Mouse (Mus musculus) embryonic stem cell, embryonic (primary cell): ENCODE measurements around the gene Kcna6.

ENCODE experiments used
- CTCF ChIA-PET, 4 experiments: fragments of 300-600 bp in 2 of 4; fragments of 350-600 bp in 2 of 4; sonication (Branson Sonifier 250); formaldehyde crosslinking; loops; one replicate each; lab custom pipeline; 2022; ENCODE audit warnings: inconsistent platforms in 2 of 4; lab: Charles Lee
- POLR2A ChIA-PET, 4 experiments: fragments of 300-600 bp in 2 of 4; fragments of 350-600 bp in 2 of 4; sonication (Branson Sonifier 250); formaldehyde crosslinking; loops; one replicate each; lab custom pipeline; 2022; ENCODE audit warnings: antibody characterized with exemption in 4 of 4, inconsistent platforms in 1 of 4; lab: Charles Lee

Gene Kcna6

GRCm38 (mm10) chr6:126752520-126752919 is 12.0 kb upstream of the Kcna6 start:
- POLR2A ChIA-PET = interaction anchor here in 1 of 4 experiments (0.6 to 1.8 kb wide), 4 partner anchors 12 to 38 kb away, joined by 3 to 5 read pairs (median 3); no protein-coding TSS in a partner anchor
- CTCF ChIA-PET = no interaction called here

GRCm38 (mm10) chr6:126745888-126746287 is 5.4 kb upstream of the Kcna6 start:
- POLR2A ChIA-PET = interaction anchor here in 1 of 4 experiments (0.7 to 1.1 kb wide), 2 partner anchors 33 to 211 kb away, joined by 3 read pairs; no protein-coding TSS in a partner anchor
- CTCF ChIA-PET = no interaction called here

GRCm38 (mm10) chr6:126742610-126743009 is 2.1 kb upstream of the Kcna6 start:
- POLR2A ChIA-PET = no interaction called here

GRCm38 (mm10) chr6:126739326-126740210 is 906 bp downstream of the Kcna6 start:
- CTCF ChIA-PET = interaction anchor here in 3 of 4 experiments (0.6 to 1.2 kb wide), 6 partner anchors 22 to 199 kb away, joined by 3 read pairs; partner anchors contain the start of gene Rad51ap1 (in 1 of the 3)
- POLR2A ChIA-PET = interaction anchor here in 2 of 4 experiments (1.0 to 1.8 kb wide), 5 partner anchors 9 to 30 kb away, joined by 3 to 5 read pairs (median 4); no protein-coding TSS in a partner anchor

More at GRCm38 (mm10) chr6:126742610-126743009, 2.1 kb upstream of the Kcna6 start:
- CTCF ChIA-PET = interaction anchor here in 1 of 4 experiments (0.6 kb wide), 1 partner anchor 197 kb away, joined by 3 read pairs; the partner anchor contains the start of gene Rad51ap1

- CTCF ChIA-PET = interaction anchor here in 1 of 4 experiments (0.6 kb wide), 1 partner anchor 68 kb away, joined by 3 read pairs; no protein-coding TSS in a partner anchor
- POLR2A ChIA-PET = no interaction called here
Observed at GRCm38 (mm10) chr6:126736996-126737395, 3.5 kb downstream of the Kcna6 start.

- ChIA-PET CTCF (no interaction called here), POLR2A (no interaction called here)
Observed at GRCm38 (mm10) chr6:126735806-126736205, 4.7 kb downstream of the Kcna6 start.

GRCm38 (mm10) chr6:126732645-126733044 is 7.8 kb downstream of the Kcna6 start:
- ChIA-PET CTCF (no interaction called here), POLR2A (no interaction called here)

GRCm38 (mm10) chr6:126728803-126729202 is 11.7 kb downstream of the Kcna6 start:
- ChIA-PET POLR2A (interaction anchor here in 1 of 4 experiments (1.1 kb wide), 1 partner anchor 11 kb away, joined by 3 read pairs; the partner anchor contains the start of gene Kcna6), CTCF (interaction anchor here in 1 of 4 experiments (0.6 kb wide), 1 partner anchor 27 kb away, joined by 3 read pairs; no protein-coding TSS in a partner anchor)

GRCm38 (mm10) chr6:126718423-126719087 is 21.9 kb downstream of the Kcna6 start:
- ChIA-PET POLR2A (interaction anchor here in 2 of 4 experiments (0.6 to 0.7 kb wide), 2 partner anchors 66 to 99 kb away, joined by 3 to 6 read pairs; no protein-coding TSS in a partner anchor), CTCF (interaction anchor here in 1 of 4 experiments (1.5 kb wide), 1 partner anchor 14 kb away, joined by 4 read pairs; no protein-coding TSS in a partner anchor)

- POLR2A ChIA-PET = no interaction called here
- CTCF ChIA-PET = no interaction called here
Observed at GRCm38 (mm10) chr6:126712531-126712930, 27.9 kb downstream of the Kcna6 start.

- ChIA-PET POLR2A (interaction anchor here in 1 of 4 experiments (1.2 kb wide), 1 partner anchor 142 kb away, joined by 3 read pairs; no protein-coding TSS in a partner anchor), CTCF (interaction anchor here in 3 of 4 experiments (0.5 to 6.3 kb wide), 5 partner anchors 89 to 207 kb away, joined by 3 to 49 read pairs (median 25); no protein-coding TSS in a partner anchor)
Observed at GRCm38 (mm10) chr6:126705936-126706335, 34.5 kb downstream of the Kcna6 start.

GRCm38 (mm10) chr6:126704430-126704829 is 36.0 kb downstream of the Kcna6 start:
- ChIA-PET CTCF (interaction anchor here (0.5 to 6.3 kb wide), 46 partner anchors 10 to 1138 kb away, joined by 3 to 49 read pairs (median 3); partner anchors contain the start of genes D6Wsu163e (in 1 of the 4), Kcna6 (in 1 of the 4) and Rad51ap1 (in 1 of the 4)), POLR2A (interaction anchor here in 1 of 4 experiments (1.2 kb wide), 1 partner anchor 141 kb away, joined by 3 read pairs; no protein-coding TSS in a partner anchor)

- ChIA-PET CTCF (interaction anchor here (0.5 to 6.3 kb wide), 29 partner anchors 13 to 1038 kb away, joined by 3 to 49 read pairs (median 4); partner anchors contain the start of gene Kcna1 (in 1 of the 4)), POLR2A (no interaction called here)
Observed at GRCm38 (mm10) chr6:126702116-126702515, 38.4 kb downstream of the Kcna6 start.

- ChIA-PET POLR2A (no interaction called here), CTCF (interaction anchor here in 3 of 4 experiments (0.7 to 6.3 kb wide), 10 partner anchors 18 to 202 kb away, joined by 3 to 49 read pairs (median 4); no protein-coding TSS in a partner anchor)
Observed at GRCm38 (mm10) chr6:126701196-126701595, 39.3 kb downstream of the Kcna6 start.

- ChIA-PET CTCF (interaction anchor here in 3 of 4 experiments (0.6 to 6.3 kb wide), 5 partner anchors 17 to 423 kb away, joined by 3 to 49 read pairs (median 3); no protein-coding TSS in a partner anchor), POLR2A (no interaction called here)
Observed at GRCm38 (mm10) chr6:126699995-126700394, 40.5 kb downstream of the Kcna6 start.

- ChIA-PET CTCF (no interaction called here), POLR2A (no interaction called here)
Observed at GRCm38 (mm10) chr6:126687120-126687519, 53.4 kb downstream of the Kcna6 start.

- ChIA-PET POLR2A (no interaction called here), CTCF (interaction anchor here in 2 of 4 experiments (0.9 to 1.4 kb wide), 4 partner anchors 17 to 121 kb away, joined by 3 to 5 read pairs (median 4); no protein-coding TSS in a partner anchor)
Observed at GRCm38 (mm10) chr6:126685135-126685534, 55.3 kb downstream of the Kcna6 start.

- ChIA-PET POLR2A (no interaction called here), CTCF (interaction anchor here in 3 of 4 experiments (0.6 to 1.3 kb wide), 12 partner anchors 9 to 179 kb away, joined by 3 to 8 read pairs (median 3); no protein-coding TSS in a partner anchor)
Observed at GRCm38 (mm10) chr6:126678961-126679360, 61.5 kb downstream of the Kcna6 start.
